Mouse (Mus musculus): ENCODE measurements around the gene Rnf185.

Gene Rnf185

DNA sequence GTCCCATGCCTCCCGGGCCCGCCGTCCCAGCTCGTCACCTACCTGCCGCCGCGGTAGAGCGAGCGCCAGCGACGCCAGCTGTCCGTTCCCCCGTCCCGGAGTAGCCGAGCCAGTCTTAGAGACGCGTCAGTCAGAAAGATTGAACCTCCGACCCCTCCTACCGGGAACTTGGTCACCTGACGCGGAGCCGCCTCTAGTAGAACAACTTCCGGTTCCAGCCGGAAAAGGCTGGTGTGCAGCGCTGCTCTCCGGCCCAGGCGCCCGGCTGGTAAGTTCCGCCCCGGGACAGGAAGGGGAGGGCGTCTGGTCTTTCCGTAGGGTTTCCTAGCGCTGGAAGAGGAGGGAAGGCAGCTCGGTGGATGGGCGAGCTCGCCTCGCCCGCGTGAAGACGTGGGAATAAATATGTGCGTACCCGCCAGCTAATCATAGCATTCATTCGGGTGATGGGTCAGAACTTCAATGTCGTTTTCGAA, at the start of gene Rnf185:
Gene Rnf185 (minus strand): TSS at position 197 of the 473 bp plus-strand sequence.
- DNase-seq (ENCODE audit: low spot score): peak; percentile 87

DNA sequence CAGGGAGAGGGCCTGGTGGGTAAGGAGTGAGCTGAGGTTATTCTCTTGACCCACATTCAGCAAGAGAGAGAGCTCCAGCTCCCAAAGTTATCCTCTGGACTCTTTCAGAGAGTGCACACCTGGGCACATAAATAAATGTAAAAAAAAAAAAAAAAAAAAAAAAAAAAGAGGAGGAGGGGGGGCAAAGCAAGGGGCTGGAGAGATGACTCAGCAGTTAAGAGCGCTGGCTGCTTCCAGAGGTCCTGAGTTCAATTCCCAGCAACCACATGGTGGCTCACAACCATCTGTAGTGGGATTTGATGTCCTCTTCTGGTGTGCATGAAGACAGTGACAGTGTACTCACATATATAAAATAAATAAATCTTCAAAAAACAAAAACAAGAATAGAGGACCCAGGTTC, 45.1 kb upstream of the Rnf185 start:
- DNase-seq (ENCODE audit: low spot score): no peak

DNA sequence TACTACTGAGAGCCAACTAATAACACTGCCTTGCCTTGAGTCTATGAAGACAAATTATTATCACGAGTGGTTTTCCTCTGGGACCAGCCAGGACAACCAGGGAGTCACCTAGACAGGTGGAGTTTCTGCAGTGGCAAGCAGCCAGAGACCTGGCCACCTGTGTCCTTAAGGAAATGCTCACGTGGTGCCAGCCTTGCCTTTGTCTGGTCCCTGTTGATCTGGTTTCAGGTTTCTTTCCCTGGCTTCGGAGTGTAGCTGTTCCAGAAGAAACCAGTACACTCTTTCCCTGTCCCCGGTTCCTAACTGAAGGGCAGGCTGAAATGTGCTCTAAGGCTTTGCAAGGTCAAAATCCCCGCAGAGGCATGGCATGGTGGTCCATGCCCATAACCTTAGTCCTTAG, 44.6 kb upstream of the Rnf185 start:
- no peak for DNase-seq (ENCODE audit: low spot score)

DNA sequence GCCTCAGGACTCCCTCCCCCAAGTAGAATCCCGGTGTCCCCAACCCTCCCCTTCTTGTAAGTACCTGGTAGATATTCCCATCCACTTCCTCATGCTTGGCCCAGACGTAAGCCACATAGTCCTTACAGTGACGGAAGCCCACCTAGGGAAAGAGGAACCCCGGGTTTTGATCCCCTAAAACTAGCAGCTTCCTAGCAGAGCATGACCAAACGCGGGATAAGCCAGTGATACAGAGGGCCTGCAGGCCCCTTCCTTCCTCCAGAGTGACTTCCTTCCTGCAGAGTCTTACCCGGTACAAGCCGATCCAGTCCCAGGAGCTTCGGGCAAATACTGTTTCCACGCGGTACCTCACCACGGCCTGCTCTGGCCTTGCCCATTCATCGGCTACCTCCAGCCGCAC, 43.3 kb upstream of the Rnf185 start:
- DNase-seq (ENCODE audit: low spot score): no peak

DNA sequence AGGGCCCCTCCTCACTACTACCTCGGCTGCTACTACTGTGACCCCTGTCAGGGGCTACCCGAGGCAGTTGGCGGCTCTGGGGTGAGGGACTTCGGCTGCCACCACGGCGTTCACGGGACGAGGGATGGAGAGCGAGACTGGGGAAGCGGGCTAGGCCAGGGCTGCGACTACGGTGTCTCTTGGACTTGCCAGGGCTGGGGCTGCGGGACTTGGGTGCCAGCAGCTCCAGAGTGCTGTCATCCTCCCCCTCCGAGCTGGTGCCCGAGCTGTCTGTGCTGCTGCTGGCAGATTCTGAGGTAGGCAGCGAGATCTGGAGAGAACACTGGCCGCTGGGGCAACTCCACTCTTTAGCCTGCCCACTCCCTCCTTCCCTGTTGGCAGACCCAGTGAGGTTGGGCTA, 42.7 kb upstream of the Rnf185 start:
- DNase-seq (ENCODE audit: low spot score): no peak

DNA sequence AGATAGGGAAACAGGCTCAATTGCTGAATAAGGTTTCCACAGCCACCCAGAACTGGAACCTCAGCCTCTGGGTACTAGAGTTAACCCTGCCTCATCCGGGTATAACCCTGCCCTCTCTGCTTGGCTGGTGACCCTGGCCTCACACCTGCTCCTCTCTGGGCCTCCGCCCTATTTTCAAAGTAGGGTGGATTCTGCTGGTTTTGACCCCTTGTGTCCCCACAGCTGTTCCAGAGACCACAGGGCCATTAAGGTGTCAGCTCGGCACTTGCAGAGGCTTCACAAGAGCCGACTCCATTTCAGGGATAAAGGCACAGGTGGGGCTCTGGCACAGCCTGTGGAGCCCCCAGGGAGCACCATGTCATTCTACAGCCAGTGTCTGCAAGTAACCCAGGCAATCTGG, 40.6 kb upstream of the Rnf185 start:
- DNase-seq (ENCODE audit: low spot score): no peak

DNA sequence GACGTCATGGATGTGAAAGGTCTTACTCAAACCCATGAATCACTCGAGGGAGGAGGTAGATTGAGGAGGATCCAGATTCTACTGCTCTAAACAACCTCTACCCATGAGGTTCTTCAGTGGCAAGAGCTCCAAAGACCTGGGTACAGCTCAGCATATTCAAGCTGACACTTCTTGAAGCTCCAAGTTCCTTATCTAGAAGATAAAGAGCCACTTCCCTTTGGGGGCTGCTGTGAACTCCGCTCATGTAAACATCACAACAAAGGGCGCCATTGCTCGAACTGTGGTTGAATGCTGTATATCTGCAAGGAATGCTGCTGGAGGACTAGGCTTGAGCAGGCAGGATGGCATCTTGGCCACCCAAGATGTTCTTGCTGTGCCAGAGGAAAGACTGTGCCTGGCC, 36.9 kb upstream of the Rnf185 start:
- DNase-seq (ENCODE audit: low spot score): no peak

DNA sequence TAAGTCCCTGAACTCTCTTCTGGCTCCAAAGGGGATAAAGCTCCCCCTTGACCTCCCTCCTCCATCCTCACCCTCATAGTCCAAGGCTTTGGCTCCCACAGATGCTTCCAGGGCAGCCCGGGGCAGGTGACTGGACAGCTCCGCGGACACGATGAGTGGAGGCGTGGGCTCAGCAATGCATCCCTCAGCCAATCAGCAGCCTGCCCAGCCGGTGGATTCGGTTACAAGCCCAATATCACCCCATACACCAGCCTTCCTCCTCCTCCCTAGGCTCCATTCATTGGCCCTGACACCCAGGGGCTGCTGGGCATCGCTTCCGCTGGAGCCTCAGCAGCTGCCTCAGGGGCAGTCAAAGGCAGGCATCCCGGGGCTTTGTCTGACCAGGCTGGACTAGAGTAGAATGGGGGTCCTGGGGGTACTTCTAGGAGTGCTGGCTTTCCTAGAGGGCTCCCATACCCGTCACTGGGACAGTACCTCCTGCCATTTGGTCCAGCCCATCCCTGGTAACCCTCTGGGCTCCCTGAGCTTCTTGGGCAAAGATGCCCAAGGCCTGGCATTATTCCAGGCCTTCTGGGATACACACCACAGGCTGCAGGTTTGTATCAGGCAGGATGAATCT, 35.9 kb upstream of the Rnf185 start, which contains the start of gene Pla2g3:
Gene Pla2g3 (plus strand): TSS at position 333 of the 619 bp plus-strand sequence.
- DNase-seq (ENCODE audit: low spot score): no peak

DNA sequence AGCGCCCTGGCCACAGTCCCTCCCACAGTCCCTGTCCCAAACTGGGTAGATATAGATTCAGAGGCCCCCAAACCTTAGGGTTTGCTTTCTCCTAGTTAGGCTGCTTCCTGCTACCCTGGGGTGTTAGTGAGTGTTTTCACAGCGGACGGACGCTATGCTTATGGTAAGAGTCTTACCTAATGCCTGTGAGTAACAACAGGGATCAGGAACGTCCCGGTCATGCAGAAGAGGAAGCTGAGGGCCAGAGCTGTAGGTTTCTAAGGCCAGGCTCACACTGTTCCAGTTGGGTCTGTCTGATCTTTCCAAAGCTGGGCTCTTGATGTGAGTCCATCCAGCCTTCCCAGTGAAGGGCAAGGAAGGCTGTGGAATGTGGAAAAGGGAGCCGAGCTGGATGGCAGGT, 34.2 kb upstream of the Rnf185 start:
- no peak for DNase-seq (ENCODE audit: low spot score)

DNA sequence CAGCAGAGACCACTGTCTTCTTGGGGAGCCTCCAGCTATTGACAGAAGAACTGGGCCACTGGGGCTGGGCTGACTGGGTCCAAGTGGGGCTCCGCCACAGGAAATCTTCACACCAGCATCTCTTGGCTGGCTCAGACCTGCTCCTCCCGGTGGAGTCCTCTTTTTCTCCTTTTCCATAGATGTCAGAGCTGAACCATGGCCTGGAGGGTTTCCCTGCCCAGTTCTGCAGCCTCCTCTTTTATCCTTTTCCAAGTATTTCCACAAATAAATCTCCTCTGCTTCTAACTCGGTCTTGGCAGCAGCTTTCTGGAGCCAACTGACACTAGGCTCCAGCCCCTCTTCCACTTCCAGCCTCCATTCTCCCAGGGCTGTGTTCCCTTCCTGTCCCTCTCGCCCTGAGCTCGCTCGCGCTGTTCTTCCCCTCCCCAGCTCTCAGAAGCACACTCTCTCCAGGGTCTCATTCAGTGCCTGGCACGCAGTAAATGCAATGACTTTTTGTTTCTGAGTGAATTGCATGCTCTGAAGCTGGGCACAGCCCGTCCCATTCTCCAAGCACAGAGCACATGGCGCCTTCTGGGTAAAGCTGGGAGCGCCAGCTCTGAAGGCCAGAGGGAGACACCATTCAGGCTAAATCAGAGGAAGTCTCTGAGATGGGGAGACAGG, 31.9 kb upstream of the Rnf185 start:
- peak; percentile 54 for DNase-seq (ENCODE audit: low spot score)

DNA sequence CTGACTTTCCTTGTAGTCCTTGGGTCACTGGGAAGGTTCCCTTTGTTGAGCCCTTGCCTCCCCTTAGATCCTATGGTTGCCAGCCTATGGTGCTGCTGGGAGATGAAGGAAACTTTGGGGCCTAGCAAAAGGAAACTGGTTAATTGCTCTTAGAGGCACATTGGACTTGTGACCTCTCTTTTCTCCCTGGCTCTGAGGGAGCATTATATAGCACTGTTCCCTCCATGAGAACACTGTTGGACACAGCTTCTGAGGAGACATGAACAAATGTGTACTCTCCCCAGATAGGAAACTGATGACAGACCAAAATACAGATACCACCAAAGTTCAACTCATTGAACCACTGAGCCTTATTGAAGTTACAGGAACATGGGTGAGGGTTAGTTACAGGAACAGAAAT, 23.3 kb upstream of the Rnf185 start:
- DNase-seq (ENCODE audit: low spot score): no peak

DNA sequence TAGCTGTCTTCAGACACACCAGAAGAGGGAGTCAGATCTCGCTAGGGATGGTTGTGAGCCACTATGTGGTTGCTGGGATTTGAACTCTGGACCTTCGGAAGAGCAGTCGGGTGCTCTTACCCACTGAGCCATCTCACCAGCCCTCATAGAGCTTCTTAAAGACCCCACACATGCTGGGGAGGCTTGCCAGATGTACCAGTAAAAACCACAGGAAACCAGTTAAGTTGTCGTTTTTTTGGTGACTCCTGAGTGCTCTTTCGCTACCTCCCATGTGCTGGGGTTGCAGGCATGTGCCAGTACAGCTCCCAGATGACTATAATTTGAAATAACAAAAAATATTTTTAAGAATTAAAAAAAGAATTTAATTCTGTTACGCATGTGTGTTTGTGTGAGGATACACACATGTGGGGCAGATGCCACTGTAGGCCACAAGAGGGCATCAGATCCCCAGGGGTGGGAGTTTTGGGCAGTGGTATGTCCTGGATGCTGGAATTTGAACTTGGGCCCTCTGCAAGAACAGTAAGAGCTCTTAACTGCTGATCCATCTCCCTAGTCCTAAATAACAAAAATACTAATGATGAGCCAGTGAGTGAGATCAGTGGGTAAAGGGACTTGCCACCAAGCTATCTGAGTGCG, 22.4 kb upstream of the Rnf185 start:
- DNase-seq (ENCODE audit: low spot score): no peak

DNA sequence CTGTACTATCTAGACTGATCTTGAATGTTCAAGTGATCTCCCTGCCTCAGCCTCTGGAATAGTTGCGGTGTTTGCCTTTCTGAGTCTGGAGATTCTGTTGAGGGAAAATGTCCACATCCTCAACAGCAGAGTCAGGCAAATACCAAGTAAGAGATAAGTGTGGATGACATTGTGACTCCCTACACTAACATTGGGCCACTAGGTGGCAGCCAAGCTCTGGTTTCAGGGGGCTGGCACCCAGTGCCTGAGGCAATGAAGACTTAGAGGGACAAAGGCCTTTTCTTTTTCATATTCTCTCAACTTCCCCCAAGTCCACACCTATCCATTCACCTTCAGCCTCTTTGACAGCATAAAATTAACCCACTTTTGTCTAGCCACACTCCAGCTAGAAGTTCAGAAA, 20.3 kb upstream of the Rnf185 start:
- DNase-seq (ENCODE audit: low spot score): peak; percentile 67

DNA sequence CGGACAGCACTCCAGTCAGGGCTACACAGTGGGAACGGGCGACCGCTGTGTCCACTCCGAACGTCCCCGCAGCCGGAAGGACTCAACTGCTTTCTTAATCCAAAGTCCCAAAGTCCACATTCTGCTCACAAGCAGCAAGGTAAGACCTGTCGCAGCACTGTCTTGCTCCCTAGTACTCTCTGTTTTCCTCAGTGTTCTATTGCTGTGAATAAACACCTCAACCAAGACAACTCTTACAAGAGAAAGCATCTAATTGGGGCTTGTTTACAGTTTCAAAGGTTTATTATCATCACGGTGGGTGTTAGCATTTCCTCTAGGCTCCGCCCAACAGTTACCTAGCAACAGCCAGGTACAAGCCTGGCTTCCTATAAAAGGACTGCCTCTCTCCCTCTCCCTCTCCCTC, 19.3 kb upstream of the Rnf185 start:
- DNase-seq (ENCODE audit: low spot score): no peak

DNA sequence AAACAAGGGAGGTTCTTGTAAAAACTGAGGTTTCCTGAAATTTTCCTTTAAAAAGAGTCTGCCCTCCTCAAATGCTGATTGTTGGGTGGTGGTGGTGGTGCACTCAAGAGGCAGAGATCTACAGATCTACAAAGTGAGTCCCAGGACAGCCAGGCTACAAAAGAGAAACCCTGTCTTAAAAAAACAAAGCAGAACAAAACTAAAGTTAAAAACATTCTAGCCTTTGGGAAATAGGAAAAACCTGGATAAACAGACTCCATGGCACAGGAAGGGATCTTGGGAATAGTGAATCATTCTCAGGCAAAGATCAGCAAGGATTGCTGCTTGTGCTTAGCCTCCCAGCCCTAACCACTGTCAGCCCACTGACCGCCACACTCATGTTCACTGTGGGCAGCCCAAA, 10.7 kb upstream of the Rnf185 start:
- DNase-seq (ENCODE audit: low spot score): no peak

DNA sequence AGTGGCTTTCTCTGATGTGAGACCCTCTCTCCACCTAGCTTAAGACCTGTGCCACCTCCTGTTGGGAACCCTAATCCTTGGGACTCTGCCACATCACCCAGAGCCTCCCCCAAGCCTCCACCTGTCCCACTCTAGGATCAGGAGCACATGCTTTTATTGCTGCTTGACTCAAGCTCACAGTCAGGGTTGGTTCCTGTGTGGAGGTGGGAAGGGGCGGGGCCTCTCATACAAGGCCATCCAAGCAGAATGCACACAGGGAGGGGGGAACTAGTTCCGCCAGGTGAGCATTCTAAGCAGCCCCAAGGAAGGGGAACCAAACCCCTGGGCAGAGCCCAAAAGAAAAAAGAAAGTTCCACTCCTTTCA, 6.9 kb upstream of the Rnf185 start:
- DNase-seq (ENCODE audit: low spot score): no peak

DNA sequence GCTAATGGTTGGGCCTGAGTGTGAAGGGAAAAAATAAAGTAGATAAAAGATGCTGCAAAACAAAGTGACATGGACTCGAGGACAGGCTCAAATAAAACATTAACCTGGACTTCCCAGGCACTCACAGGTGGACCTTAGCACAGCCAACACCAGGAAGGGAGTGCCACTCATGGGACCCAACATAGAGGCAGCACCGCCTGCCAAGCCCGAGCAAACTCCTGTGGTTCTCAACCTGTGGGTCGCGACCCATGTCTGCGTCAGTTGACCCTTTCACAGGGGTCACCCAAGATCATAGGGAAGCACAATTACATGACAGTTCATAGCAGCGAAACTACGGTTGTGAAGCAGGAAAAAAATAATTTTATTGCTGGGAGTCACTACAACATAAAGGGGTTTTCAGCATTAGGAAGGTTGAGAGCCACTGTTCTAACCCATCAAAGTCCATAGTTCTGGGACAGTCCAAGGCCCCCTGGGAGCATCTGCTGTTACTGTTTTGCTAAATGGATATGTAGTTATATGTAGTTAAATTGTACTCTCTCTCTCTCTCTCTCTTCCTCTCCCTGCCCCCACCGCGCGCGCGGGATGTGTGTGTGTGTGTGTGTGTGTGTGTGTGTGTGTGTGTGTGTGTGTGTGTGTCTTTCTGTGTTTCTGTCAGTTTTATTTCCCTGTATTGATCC, 6.4 kb upstream of the Rnf185 start:
- no peak for DNase-seq (ENCODE audit: low spot score)

DNA sequence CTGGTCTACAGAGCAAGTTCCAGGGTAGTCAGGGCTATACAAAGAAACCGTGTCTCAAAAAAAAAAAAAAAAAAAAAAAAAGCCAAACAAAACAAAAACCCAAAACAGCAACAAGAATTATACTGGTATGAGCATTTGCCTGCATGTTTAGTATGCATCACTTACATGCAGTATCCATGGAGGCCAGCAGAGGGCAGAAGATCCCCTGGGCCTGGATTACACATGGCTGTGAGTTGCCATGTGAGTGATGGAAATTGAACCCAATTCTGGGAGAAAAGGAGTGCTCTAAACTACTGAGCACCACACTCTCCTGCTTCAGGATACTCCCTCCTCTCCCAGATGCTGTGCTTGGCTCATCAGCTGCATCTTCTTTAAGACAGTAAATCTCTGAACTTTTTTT, 4.2 kb upstream of the Rnf185 start:
- peak; percentile 53 for DNase-seq (ENCODE audit: low spot score)

DNA sequence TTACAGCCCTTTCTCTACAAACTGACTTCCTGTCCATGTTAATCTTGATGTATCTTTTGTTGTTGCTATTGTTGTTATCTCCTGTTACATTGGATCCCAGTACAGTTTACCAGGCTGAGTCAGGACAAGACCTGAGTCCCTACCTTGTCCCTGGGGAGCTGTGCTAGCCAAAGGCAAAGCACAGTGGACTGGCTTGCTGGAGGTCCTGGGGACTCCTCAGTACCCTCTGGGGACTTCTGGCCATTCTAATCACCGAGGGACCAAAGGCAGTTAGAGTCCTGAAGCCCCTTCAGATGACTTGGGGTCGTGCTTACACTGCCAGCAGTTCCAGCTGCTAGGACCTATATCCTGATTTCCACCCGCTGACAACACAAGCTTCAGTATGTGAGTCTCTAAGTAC, 2.3 kb upstream of the Rnf185 start:
- no peak for DNase-seq (ENCODE audit: low spot score)

DNA sequence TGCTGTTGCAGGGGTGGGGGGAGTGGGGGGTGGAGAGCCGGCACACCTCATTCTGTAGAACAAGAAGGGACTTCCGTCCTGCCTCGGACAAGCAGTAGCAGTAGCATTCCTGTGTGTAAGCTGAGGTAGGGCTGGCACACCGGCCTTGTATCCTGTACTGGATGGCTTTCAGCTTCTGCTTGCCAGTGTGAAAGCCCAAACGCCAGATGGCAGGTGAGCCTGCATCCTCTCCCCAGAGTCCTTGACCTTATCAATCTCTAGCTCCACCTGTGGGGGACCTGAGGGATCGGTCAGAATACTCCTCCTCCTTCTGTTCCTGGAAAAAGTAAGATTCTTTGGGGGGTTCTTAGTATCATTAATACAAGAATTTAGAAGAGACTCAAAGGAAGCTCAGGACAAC, 1.3 kb upstream of the Rnf185 start:
- DNase-seq (ENCODE audit: low spot score): no peak

DNA sequence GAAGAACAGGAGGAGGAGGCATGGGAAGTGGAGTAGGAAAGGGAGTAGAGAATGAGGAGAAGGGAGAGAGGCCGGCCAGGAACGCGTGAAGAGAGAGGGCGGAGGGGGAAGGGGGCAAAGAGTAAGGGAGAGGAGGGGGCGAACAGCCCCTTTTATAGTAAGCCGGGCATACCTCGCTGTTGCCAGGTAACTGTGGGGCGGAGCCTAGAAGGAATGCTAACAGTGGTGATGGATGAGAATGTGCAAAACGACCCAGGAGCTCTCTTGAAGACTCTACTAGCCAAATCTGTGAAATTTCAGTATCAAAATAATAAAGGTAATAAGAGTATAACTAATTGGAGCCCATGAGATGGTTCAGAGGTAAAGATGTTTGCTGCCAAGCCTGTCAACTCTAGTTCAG, 606 bp upstream of the Rnf185 start:
- no peak for DNase-seq (ENCODE audit: low spot score)

DNA sequence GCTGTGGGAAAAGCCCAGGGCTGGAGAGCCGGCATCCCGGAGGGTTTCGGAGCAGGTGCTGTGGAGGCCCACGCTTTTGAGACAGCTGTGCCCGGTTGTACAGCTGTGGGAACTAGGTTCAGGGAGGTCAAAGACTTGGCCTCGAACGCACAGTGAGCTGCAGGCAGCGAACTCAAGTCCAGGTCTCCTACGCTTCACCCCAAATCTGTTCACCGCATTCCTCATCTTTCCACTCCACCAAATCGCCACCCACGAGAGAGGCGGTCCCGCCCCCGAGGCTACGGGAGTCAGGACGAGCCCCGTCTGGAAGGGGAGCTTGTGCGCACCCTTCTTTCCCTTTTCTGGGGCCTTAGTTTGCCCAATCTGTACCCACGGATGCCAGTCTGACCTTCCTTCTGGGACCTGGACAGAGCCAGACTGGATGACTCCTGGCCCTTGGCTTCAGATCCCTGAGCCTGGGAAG, 431 bp downstream of the Rnf185 start:
- peak; percentile 36 for DNase-seq (ENCODE audit: low spot score)

DNA sequence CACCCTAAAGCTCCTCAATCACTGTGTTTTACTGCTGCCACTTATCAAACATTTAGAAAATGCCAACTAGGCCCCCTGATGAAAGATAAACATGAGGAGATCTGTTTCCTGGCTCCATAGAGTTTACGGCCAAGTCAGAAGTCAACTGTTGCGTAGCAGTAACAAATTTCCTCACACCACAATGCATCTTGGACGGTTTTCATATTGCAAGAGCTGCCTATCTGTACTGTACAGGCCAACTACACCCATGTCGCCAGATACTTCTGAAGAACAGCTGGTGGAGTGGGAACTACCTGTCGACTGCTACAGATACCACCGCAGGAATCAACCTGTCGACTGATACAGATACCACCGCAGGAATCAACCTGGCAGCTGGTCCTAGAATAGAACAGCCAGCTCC, 7.3 kb downstream of the Rnf185 start:
- no peak for DNase-seq (ENCODE audit: low spot score)

Measured in left cerebral cortex, adult 11 months (tissue).